10 mouse cellular contexts compared by ENCODE assay signal in genomic region chr4:95476071-95476724, GRCm38 (mm10).
DNase-seq lines count a peak whose midpoint lies in the region; ATAC-seq and TF ChIP-seq lines count a peak whose summit lies in the region.
"Had no signal": no experiment of that assay in that cellular context is flagged by ENCODE, and none has a peak within 500 bp of the region (broad histone marks: within the 10 kb centered on the region; RNA-seq: fewer than 3 reads in every experiment).

No protein-coding gene starts in this region.

- no peak overlapping the region for H3K4me3 ChIP-seq in intestine, embryonic 16.5 days (ENCODE audit: low read length)
- no peak overlapping the region for H3K4me3 ChIP-seq in intestine, embryonic 15.5 days (replicated peaks)
- peak overlapping the region; percentile 51 for H3K4me3 ChIP-seq in E14TG2a.4 (replicated peaks; ENCODE audit: low read length)
- no peak overlapping the region for H3K4me3 ChIP-seq in embryonic facial prominence, embryonic 15.5 days (replicated peaks)
- no peak overlapping the region for H3K4me3 ChIP-seq in limb, embryonic 13.5 days
- H3K4me3 ChIP-seq: heart, adult 2 months had no signal

- WGBS in intestine, embryonic 16.5 days: 46% methylated on average over 12 of the region's 12 CpGs
- WGBS in intestine, embryonic 15.5 days: 48% methylated on average over 12 of the region's 12 CpGs
- 45% methylated on average over 12 of the region's 12 CpGs for WGBS in embryonic facial prominence, embryonic 15.5 days
- WGBS in limb, embryonic 13.5 days: 15% methylated on average over 12 of the region's 12 CpGs

- H3K27me3 ChIP-seq in intestine, embryonic 16.5 days (replicated peaks; ENCODE audit: control insufficient read depth, insufficient read depth, low read length): no peaks in the 10 kb centered on the region
- H3K27me3 ChIP-seq in intestine, embryonic 15.5 days (replicated peaks): no peaks in the 10 kb centered on the region
- no peaks in the 10 kb centered on the region for H3K27me3 ChIP-seq in E14TG2a.4 (ENCODE audit: insufficient read depth, low read length)
- H3K27me3 ChIP-seq in embryonic facial prominence, embryonic 15.5 days: no peaks in the 10 kb centered on the region
- no peaks in the 10 kb centered on the region for H3K27me3 ChIP-seq in limb, embryonic 13.5 days

- H3K27ac ChIP-seq in intestine, embryonic 16.5 days (ENCODE audit: low read length): no peak overlapping the region
- no peak overlapping the region for H3K27ac ChIP-seq in intestine, embryonic 15.5 days
- peak overlapping the region; percentile 75 for H3K27ac ChIP-seq in embryonic facial prominence, embryonic 15.5 days (replicated peaks)
- peak overlapping the region; percentile 61 for H3K27ac ChIP-seq in limb, embryonic 13.5 days
- H3K27ac ChIP-seq: heart, adult 2 months had no signal

- intact Hi-C loops in heart, postnatal 36 days (cut with DNase I): no loop called here

- no peak overlapping the region for H3K4me2 ChIP-seq in intestine, embryonic 16.5 days (ENCODE audit: low read depth, low read length)
- no peak overlapping the region for H3K4me2 ChIP-seq in intestine, embryonic 15.5 days (replicated peaks)
- H3K4me2 ChIP-seq in embryonic facial prominence, embryonic 15.5 days (replicated peaks): no peak overlapping the region
- H3K4me2 ChIP-seq in limb, embryonic 13.5 days (replicated peaks): peak overlapping the region; percentile 21

- H3K36me3 ChIP-seq in intestine, embryonic 16.5 days (ENCODE audit: control insufficient read depth, insufficient read depth, low read length): no peaks in the 10 kb centered on the region
- H3K36me3 ChIP-seq in intestine, embryonic 15.5 days: no peaks in the 10 kb centered on the region
- no peaks in the 10 kb centered on the region for H3K36me3 ChIP-seq in E14TG2a.4 (ENCODE audit: insufficient read depth, low read length)
- H3K36me3 ChIP-seq in embryonic facial prominence, embryonic 15.5 days: no peaks in the 10 kb centered on the region
- no peaks in the 10 kb centered on the region for H3K36me3 ChIP-seq in limb, embryonic 13.5 days

- peak; percentile 71; the same call in 1 of the 2 replicates for ATAC-seq in intestine, embryonic 16.5 days
- no peak for ATAC-seq in intestine, embryonic 15.5 days
- ATAC-seq in embryonic facial prominence, embryonic 15.5 days (ENCODE audit: insufficient number of reproducible peaks, low FRiP score, low TSS enrichment, low read depth): peak; percentile 43; the same call in 1 of the 2 replicates
- ATAC-seq in limb, embryonic 13.5 days (ENCODE audit: low FRiP score, low read depth): peak; percentile 88

- no peaks in the 10 kb centered on the region for H3K9me3 ChIP-seq in intestine, embryonic 16.5 days (ENCODE audit: control insufficient read depth, low read length)
- no peaks in the 10 kb centered on the region for H3K9me3 ChIP-seq in intestine, embryonic 15.5 days
- H3K9me3 ChIP-seq in E14TG2a.4 (ENCODE audit: low read length): no peaks in the 10 kb centered on the region
- H3K9me3 ChIP-seq in embryonic facial prominence, embryonic 15.5 days (replicated peaks): no peaks in the 10 kb centered on the region
- no peaks in the 10 kb centered on the region for H3K9me3 ChIP-seq in limb, embryonic 13.5 days

- 0 out of 2 replicates have a peak, but pooled peaks cover 3% of the 10 kb centered on the region for H3K4me1 ChIP-seq in intestine, embryonic 16.5 days (ENCODE audit: control insufficient read depth, insufficient read depth, low read length)
- no peaks in the 10 kb centered on the region for H3K4me1 ChIP-seq in intestine, embryonic 15.5 days (replicated peaks)
- H3K4me1 ChIP-seq in E14TG2a.4 (replicated peaks; ENCODE audit: low read depth, low read length): no peaks in the 10 kb centered on the region
- no peaks in the 10 kb centered on the region for H3K4me1 ChIP-seq in embryonic facial prominence, embryonic 15.5 days
- peaks cover 24% of the 10 kb centered on the region for H3K4me1 ChIP-seq in limb, embryonic 13.5 days

- DNase-seq in heart, adult 9 months (ENCODE audit: low spot score in 2 of 2): no peak
- DNase-seq in heart, postnatal 36 days: no peak
- no peak for DNase-seq in right cerebral cortex, adult 18-20 months
- DNase-seq: cerebellum, postnatal 25 days; heart, adult 2 months had no signal

- TF ChIP-seq CTCF in E14TG2a.4 (conservative IDR thresholded peaks at IDR 0.05; ENCODE audit: low read length): no peak

- H3K9ac ChIP-seq in intestine, embryonic 16.5 days (ENCODE audit: low read depth, low read length): no peak overlapping the region
- no peak overlapping the region for H3K9ac ChIP-seq in intestine, embryonic 15.5 days
- H3K9ac ChIP-seq in embryonic facial prominence, embryonic 15.5 days: no peak overlapping the region
- H3K9ac ChIP-seq in limb, embryonic 13.5 days: no peak overlapping the region

Comparison
In these comparisons a context has a peak if more than half of its experiments do, and no peak if none do; other contexts are left out.
1. H3K27ac ChIP-seq: peak in embryonic facial prominence, embryonic 15.5 days (single experiment) and limb, embryonic 13.5 days (single experiment); none in intestine, embryonic 16.5 days (single experiment) and intestine, embryonic 15.5 days (single experiment).